Mouse (Mus musculus): ENCODE measurements around the gene Atcay.

GRCm38 (mm10) chr10:81198230-81198629, 32.4 kb downstream of the Atcay start:
- TF ChIP-seq CTCF (IDR thresholded peaks at IDR 0.05; ENCODE audit: extremely low read depth, insufficient read depth, low read length) (peak; percentile 74), POLR2A (IDR thresholded peaks at IDR 0.05; ENCODE audit: extremely low read depth, insufficient read depth, low read length) (no peak)
